Mouse (Mus musculus) lung, embryonic 16.5 days (tissue): ENCODE results near the gene Snx32. TPM values are rescaled to one million over a fixed set of nuclear protein-coding genes. Genes with fewer than 3 reads are reported as not detected.
"Not testable (repeated sequence)": the region's sequence is repeated elsewhere in the genome, so short reads cannot be mapped to it uniquely, and the experiment has no call there.

ENCODE experiments used
- ATAC-seq: fragments of 200-750 bp; cut with Nextera tagmentation; 2 replicates; pipeline ENCODE4 v1.8.0; 2017; ENCODE audit warnings: low read depth, mild to moderate bottlenecking, moderate library complexity
- H3K27ac ChIP-seq: fragments of 300-500 bp; sonication (generic); 2 replicates; pipeline ENCODE4 v1.5.1; 2014; ENCODE audit warnings: mild to moderate bottlenecking, control low read depth, low read length
- H3K27me3 ChIP-seq: fragments of 300-500 bp; sonication (generic); 2 replicates; pipeline ENCODE4 v1.6.1; 2014; ENCODE audit warnings: low read depth, low read length, mixed read lengths; ENCODE audit not compliant: control insufficient read depth, insufficient read depth
- H3K36me3 ChIP-seq: fragments of 300-500 bp; sonication (generic); 2 replicates; pipeline ENCODE4 v1.6.1; 2014; ENCODE audit warnings: low read length; ENCODE audit not compliant: control insufficient read depth, insufficient read depth
- H3K4me1 ChIP-seq: fragments of 300-500 bp; sonication (generic); replicated peaks from 2 replicates; pipeline ENCODE4 v1.6.1; 2014; ENCODE audit warnings: low read length, mixed read lengths; ENCODE audit not compliant: control insufficient read depth, insufficient read depth
- H3K4me2 ChIP-seq: fragments of 300-500 bp; sonication (generic); 2 replicates; pipeline ENCODE4 v1.6.1; 2014; ENCODE audit warnings: low read depth, low read length, control low read depth
- H3K4me3 ChIP-seq: fragments of 300-500 bp; sonication (generic); 2 replicates; pipeline ENCODE4 v1.5.1; 2014; ENCODE audit warnings: mild to moderate bottlenecking, low read length, control low read depth
- H3K9ac ChIP-seq: fragments of 300-500 bp; sonication (generic); 2 replicates; pipeline ENCODE4 v1.6.1; 2014; ENCODE audit warnings: low read length, control low read depth
- H3K9me3 ChIP-seq: fragments of 300-500 bp; sonication (generic); 2 replicates; pipeline ENCODE4 v1.6.1; 2016; ENCODE audit warnings: low read length; ENCODE audit not compliant: control insufficient read depth
- WGBS: fragments of 180-500 bp; shearing (Covaris S2); extraction: QIAGEN DNeasy Blood & Tissue Kit; methylation state at CpG from one replicate; pipeline ENCODE4 v1.1.7; 2014; 5-methylcytosine and 5-hydroxymethylcytosine counted together
- polyA plus RNA-seq: library from polyadenylated mRNA; unstranded; fragments of >200 nt; fragmentation: Nextera tagmentation; extraction: Ambion mirVana; gene quantifications from 2 replicates; pipeline ENCODE4 v1.2.1, GENCODE M21; 2015

Snx32 gene
- polyA plus RNA-seq, 1 experiment from 2014 or later, result 7.4 TPM

DNA sequence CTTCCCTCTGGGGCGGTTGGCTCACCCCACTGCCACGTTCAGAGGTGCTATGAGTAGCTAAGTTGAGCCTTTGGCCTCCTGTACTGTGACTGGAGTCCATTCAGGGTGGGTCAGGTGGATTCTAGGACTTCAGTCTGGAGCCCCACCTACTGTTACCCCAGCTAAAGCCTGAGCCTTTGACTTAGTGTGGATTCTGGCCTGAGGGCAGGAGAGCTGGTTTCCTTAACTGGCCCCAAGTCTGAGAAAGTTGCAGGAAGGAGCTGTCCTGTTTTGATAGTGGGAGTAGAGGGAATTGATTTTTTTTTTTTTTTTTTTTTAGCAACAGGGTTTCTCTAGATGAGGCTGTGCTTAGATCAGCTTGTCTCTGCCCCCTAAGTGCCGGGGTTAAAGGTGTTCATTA is 16.0 kb downstream of the Snx32 start:
- Histone ChIP-seq H3K4me1 (peaks cover 11% of the 10 kb centered on the region), H3K4me2 (no peak overlapping the region), H3K27ac (no peak overlapping the region), H3K4me3 (no peak overlapping the region), H3K36me3 (peaks cover 30% of the 10 kb centered on the region), H3K9me3 (no peaks in the 10 kb centered on the region), H3K27me3 (no peaks in the 10 kb centered on the region), H3K9ac (no peak overlapping the region)
- no peak for ATAC-seq
- 66% methylated on average over 3 of the region's 3 CpGs for WGBS

DNA sequence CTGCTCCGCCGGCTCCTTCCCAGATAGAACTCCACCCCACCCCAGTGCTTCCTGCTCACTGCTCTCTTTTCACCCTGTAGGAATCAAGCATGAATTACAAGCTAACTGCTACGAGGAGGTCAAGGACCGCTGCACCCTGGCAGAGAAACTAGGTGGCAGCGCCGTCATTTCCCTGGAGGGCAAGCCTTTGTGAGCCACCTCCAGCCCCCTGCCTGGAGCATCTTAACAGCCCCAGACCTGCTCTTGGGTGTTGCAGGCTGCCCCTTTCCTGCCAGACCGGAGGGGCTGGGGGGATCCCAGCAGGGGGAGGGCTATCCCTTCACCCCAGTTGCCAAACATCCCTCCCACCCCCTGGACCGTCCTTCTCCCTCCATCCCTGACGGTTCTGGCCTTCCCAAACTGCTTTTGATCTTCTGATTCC is 17.0 kb downstream of the Snx32 start:
- peaks cover 30% of the 10 kb centered on the region for H3K36me3 ChIP-seq
- H3K27me3 ChIP-seq, H3K9ac ChIP-seq, H3K4me3 ChIP-seq, H3K9me3 ChIP-seq, H3K27ac ChIP-seq, H3K4me2 ChIP-seq, ATAC-seq: not testable (repeated sequence)
- WGBS, result 65% methylated on average over 9 of the region's 9 CpGs
- peaks cover 14% of the 10 kb centered on the region for H3K4me1 ChIP-seq

DNA sequence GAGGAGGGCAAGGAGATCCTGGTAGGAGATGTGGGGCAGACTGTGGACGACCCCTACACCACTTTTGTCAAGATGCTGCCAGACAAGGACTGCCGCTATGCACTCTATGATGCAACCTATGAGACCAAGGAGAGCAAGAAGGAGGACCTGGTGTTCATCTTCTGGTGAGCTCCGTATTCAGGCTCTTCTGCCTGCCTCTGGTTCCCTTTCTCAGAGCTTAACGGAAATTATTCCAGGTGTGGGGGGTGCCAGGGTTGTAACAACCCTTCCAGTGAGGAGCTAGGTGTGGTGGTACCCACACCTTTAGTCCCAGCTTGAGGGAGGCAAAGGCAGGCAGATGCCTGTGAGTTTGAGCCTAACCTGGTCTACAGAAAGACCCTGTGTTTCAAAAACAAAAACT is 17.7 kb downstream of the Snx32 start:
- H3K4me3 ChIP-seq, result no peak overlapping the region
- no peak overlapping the region for H3K9ac ChIP-seq
- no peak overlapping the region for H3K4me2 ChIP-seq
- H3K27me3 ChIP-seq, result no peaks in the 10 kb centered on the region
- peaks cover 14% of the 10 kb centered on the region for H3K4me1 ChIP-seq
- no peaks in the 10 kb centered on the region for H3K9me3 ChIP-seq
- 78% methylated on average over 4 of the region's 4 CpGs for WGBS
- no peak overlapping the region for H3K27ac ChIP-seq
- ATAC-seq, result no peak
- peaks cover 30% of the 10 kb centered on the region for H3K36me3 ChIP-seq

DNA sequence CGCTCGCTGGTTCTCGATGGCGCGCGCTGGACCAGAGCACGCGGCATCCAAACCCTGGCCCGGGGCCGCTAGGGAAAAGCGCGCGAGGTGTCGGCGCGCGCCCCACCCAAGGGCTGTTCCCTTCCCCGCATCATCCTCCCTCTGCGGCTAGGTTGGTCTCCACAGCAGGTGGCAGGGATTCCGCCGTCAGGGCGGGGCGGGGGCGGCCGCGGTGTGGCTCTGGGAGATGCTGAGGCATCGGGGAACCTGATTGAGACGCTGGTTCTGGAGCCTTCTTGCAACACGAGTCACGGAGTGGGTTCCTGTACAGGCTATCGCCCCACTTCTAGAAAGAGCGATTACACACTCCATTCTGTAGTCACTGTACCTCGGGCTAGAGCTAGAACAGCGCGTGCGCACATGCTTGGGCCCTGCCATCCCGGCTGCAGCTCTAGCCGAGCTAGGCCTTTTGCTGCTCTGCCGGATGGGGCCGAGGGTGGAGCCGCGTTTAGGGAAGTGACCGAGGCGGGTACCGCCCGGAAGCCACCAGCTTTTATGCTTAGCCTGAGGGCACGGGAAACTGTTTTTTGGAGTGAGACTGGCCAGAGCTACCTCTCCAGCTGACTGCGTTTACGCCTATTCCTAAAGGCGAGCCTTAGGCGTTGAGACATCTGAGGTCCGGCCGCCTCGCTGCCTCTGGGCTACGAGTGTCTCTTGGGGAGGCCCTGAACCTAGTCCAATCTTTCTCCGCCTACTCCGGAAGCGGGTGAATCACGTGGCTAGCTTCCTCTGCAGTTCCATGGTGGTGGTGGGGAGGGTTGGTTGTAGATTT is 19.2 kb downstream of the Snx32 start:
- H3K4me3 ChIP-seq, result peak overlapping the region; percentile 85
- H3K4me1 ChIP-seq, result peaks cover 28% of the 10 kb centered on the region
- H3K9ac ChIP-seq, result peak overlapping the region; percentile 92
- H3K36me3 ChIP-seq, result peaks cover 29% of the 10 kb centered on the region
- peak overlapping the region; percentile 98 for H3K27ac ChIP-seq
- WGBS, result 0% methylated on average over 53 of the region's 59 CpGs
- peak overlapping the region; percentile 79 for H3K4me2 ChIP-seq
- H3K27me3 ChIP-seq, result no peaks in the 10 kb centered on the region
- no peaks in the 10 kb centered on the region for H3K9me3 ChIP-seq
- ATAC-seq, result peak; percentile 5; the same call in 1 of the 2 replicates

DNA sequence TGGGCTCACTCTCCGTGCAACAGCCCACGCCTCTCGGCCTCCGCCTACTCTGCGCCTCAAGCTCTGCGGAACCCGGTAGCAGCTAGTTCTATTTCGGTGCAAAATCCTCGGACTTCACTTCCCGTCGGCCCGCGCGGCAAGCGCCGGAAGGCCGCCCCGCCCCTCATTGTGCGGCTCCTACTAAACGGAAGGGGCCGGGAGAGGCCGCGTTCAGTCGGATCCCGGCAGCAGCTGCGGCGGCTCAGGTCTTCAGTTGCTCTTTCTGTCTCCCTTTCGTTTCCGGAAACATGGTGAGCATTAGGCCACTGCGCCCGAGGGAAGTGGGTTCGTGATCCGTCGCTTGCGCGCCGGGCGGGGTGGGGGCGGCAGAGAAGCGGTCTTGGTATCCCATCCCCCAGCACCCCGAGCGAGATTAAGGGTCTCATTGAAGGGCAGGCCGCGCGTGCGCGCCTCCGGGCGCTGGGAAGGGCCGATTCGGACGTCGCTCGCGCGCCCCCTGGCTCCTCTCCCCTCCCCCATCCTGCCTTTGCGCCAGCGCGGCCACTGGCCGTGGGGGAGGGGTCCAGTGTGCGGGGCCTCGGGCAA is 19.9 kb downstream of the Snx32 start, which contains the start of gene Cfl1:
TSS of gene Cfl1 (plus strand) at position 143 of the 585 bp plus-strand sequence.
- ATAC-seq, result peak; percentile 66
- Histone ChIP-seq H3K4me1 (peaks cover 35% of the 10 kb centered on the region), H3K36me3 (peaks cover 25% of the 10 kb centered on the region), H3K9me3 (no peaks in the 10 kb centered on the region), H3K4me3 (peak within 1 kb of the TSS; percentile 85), H3K9ac (peak within 1 kb of the TSS; percentile 92), H3K27ac (peak within 1 kb of the TSS; percentile 98), H3K4me2 (peak within 1 kb of the TSS; percentile 94), H3K27me3 (no peaks in the 10 kb centered on the region)
- WGBS, result under 1% methylated on average over 50 of the region's 62 CpGs

DNA sequence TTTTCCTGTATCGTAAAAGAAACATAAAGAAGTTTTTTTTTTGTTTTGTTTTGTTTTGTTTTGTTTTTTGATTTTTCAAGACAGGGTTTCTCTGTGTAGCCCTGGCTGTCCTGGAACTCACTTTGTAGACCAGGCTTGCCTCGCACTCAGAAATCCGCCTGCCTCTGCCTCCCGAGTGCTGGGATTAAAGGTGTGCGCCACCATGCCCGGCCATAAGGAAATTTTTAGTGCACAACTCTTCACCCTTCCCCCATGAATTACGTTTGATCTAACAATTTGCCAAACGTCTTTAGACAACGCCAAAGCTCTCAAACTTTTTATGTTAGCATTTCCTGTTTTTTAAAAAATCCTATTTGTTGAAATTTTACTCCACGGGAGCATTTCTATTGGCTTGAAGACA is 20.6 kb downstream of the Snx32 start:
- not testable (repeated sequence) for H3K9ac ChIP-seq, H3K9me3 ChIP-seq, ATAC-seq, H3K27me3 ChIP-seq
- Histone ChIP-seq H3K4me1 (peaks cover 41% of the 10 kb centered on the region), H3K27ac (peak overlapping the region; percentile 98), H3K36me3 (peaks cover 22% of the 10 kb centered on the region), H3K4me3 (peak overlapping the region; percentile 85), H3K4me2 (peak overlapping the region; percentile 94)
- 39% methylated on average over 10 of the region's 10 CpGs for WGBS

DNA sequence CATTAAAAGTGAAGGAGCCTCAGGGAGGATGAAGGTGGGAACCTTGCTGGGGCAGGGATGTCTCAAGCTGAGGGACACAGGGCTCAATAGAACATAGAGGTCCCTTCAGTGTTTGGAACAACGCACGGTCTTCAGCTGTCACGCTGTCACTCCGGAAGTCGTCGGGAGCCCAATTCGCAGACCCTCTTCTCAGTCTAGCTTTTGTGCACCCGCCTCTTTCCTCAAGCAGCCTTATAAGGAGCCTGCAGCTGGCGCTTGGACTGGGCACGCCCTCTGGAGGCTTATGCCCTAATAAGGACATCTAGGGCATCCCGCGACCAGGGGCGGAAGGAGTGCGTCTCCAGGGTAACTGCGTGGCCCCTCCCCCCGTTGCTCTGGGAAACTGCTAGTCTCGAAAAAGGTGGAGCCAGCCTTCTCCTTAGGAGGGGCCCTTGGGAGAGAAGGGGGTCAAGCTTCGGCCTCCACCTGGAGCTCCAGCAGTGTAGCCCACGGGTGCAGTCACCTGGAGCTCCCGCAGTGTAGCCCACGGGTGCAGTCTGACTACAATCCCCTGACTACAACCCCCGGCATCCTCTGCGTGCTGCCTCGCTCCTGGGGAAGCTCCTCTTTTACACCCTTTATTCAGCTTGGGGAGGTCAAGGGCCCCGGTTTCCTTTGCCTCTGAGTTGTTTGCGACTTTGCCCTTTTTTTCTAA is 21.3 kb downstream of the Snx32 start:
- peaks cover 47% of the 10 kb centered on the region for H3K4me1 ChIP-seq
- H3K27ac ChIP-seq, result peak overlapping the region; percentile 98
- peak; percentile 84 for ATAC-seq
- H3K4me3 ChIP-seq, result peak overlapping the region; percentile 58
- peak overlapping the region; percentile 69 for H3K9ac ChIP-seq
- no peaks in the 10 kb centered on the region for H3K9me3 ChIP-seq
- WGBS, result under 1% methylated on average over 26 of the region's 26 CpGs
- no peaks in the 10 kb centered on the region for H3K27me3 ChIP-seq
- peak overlapping the region; percentile 94 for H3K4me2 ChIP-seq
- peaks cover 19% of the 10 kb centered on the region for H3K36me3 ChIP-seq

DNA sequence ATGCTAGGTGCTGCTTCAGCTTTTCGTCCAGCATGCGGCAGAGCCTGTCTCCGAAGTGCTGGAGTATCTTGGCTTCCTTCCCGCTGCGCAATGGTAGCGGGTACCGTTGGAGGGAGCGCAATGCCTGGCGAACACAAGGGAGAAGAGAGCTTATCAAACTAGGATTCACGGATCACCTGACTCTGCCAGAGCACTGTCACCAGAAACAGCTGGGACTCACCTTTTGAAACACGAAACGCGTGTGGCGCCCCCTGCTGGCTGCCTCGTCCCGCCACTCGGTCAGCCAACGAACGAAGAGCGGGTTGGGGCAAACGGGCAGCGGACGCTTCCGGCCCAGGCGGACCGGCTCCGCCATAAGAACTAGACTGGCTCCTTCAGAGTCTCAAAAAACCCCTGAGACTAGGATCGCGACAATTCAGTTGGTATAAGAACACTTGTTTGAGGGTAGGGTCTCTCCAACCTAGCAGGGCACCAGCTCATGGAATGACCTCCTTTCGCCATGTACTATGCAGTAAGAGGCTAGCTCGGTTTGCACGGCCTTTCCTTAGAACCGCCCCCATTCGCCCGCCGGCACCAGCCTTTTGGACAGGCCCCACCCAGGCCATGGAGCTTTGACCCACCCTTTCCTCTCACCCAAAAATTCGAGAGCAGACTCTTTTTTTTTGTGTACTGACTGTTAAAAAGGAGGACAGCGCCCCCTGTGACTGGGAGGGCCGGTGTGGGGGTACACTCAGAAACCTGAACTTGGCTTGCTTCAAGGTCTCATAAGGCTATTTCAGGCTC is 22.4 kb downstream of the Snx32 start, which contains the start of gene Mus81:
TSS of gene Mus81 (minus strand) at position 635 of the 783 bp plus-strand sequence.
- peak within 1 kb of the TSS; percentile 58 for H3K4me3 ChIP-seq
- H3K9ac ChIP-seq, result peak within 1 kb of the TSS; percentile 82
- peaks cover 51% of the 10 kb centered on the region for H3K4me1 ChIP-seq
- H3K4me2 ChIP-seq, result peak within 1 kb of the TSS; percentile 94
- peak; percentile 78 for ATAC-seq
- peak within 1 kb of the TSS; percentile 98 for H3K27ac ChIP-seq
- under 1% methylated on average over 39 of the region's 39 CpGs for WGBS
- peaks cover 16% of the 10 kb centered on the region for H3K36me3 ChIP-seq
- no peaks in the 10 kb centered on the region for H3K27me3 ChIP-seq
- no peaks in the 10 kb centered on the region for H3K9me3 ChIP-seq
